Mouse (Mus musculus) frontal cortex, postnatal 36 days (tissue): Measurements from ENCODE around the gene Gm2174.

ENCODE experiments used
- DNase-seq, 2 experiments: peaks; one replicate each; pipeline ENCODE4 v3.0.0; 2022; ENCODE audit warnings: low spot score in 2 of 2

Gm2174 gene

GRCm38 (mm10) chrX:56497241-56497640, 49.5 kb downstream of the Gm2174 start:
- no peak for DNase-seq
